Mouse (Mus musculus) cerebellum, postnatal 4 days (tissue): Measurements from ENCODE around the gene Cplx1.
"Not testable (repeated sequence)": the region's sequence is repeated elsewhere in the genome, so short reads cannot be mapped to it uniquely, and the experiment has no call there.

ENCODE experiments used
- DNase-seq, 2 experiments: peaks; one replicate each; pipeline ENCODE4 v3.0.0; 2022; ENCODE audit warnings: low spot score in 2 of 2, mixed read lengths in 1 of 2

Cplx1 gene

DNA sequence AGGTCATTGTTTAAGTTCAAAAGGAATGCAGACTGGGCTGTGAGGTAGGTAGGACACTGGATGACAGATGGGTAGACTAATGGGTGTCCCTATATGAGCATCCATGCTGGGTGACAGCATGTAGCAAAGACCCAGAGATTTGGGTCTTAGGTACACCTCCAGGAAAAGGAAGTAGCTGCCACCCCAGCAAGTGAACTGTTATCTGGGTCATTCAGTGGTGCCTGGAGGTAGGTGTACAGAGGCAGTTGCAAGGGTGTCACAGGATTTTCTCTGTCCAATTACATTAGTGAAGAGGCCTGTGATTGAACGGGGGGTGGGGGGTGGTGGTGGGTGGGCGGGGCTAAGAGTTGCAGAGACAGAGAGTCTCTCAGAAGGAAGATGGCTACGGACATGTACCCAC is 33.2 kb downstream of the Cplx1 start:
- no peak for DNase-seq

DNA sequence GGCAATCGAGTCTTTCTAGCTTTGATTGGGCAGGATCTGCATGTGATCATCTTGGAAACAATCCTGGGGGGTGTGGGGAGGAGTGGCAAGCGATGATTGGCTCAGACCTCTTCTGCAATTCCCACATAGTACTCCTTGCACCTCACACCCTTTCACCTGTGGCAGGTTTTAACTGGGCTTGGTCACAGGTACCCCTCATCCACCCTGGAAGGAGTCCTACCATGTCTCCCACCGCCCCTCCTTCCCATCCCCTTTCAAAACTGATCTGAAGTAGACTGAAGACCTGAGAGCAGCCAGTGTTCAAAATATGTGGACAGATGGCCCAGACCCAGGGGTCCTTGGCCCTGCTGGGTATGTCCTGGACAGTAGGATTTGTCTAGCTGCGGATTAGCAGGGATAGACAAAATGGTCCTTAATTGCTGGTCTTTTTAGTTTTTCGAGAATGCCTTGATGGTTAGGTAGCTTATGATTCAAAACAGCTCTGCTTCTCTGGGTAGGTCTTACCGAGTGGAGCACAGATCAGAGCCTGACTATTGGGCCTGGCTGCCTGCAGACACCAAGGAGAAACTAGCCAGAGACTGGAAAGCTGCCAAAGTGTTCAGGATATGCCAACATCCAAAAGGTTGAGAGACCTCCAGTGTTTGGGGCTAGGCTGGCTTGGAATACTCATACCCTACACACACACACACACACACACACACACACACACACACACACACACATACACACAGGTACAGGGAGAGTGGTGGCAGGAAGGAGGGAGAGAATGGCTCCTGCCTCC is 34.1 kb downstream of the Cplx1 start:
- peak in 1 of 2 experiments; percentile 60 for DNase-seq

DNA sequence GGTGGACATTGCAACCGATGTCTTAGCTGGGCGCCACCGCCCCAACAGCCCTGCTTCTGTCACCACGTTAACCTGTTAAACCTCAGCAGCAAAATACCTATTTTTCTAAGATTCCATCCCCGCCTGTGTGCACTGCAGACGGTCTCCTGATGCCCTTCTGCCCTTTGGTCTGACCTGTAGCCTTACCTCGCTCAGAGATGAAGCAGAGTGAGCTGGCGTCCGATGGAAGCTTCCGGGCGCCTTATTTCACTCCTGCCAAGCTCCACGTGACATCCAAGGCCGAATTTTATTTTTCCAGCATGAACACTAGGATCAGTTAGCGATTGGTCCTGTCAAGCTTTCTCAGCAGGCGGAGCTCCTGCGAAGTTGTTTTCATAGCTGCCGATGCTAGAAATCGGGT is 47.5 kb downstream of the Cplx1 start:
- no peak for DNase-seq

DNA sequence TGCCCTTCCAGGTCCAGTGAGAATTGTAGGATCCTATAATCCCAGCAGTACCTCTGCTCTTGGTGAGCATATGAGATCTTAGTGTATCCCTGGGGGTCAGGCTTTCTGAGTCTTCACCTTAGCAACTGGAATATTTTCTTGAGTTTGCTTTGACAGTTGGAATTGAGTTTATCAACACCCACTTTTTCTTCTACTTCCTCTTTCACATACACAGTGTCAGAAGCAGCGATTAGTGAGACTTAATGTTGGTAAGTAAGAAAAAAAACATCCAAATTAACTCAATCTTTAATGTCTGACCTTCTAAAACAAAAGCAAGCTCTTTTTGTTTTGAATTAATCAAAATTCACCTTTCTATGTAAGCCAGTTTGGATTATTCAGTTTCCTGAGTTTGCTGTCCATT is 48.3 kb downstream of the Cplx1 start:
- no peak for DNase-seq

DNA sequence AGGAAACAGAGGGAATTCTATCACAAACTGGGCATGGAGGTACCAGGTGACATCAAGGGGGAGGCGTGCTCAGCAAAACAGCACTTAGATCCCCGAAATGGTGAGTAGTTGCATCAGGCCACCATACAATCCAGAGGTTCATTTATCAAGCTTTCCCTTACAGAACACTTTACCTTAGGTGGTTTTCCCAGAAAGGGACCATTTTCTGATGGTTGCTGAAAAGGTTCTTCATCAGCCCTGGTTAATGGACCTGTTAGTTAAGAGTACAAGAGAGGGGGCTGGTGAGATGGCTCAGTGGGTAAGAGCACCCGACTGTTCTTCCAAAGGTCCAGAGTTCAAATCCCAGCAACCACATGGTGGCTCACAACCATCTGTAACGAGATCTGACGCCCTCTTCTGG is 63.7 kb downstream of the Cplx1 start:
- not testable (repeated sequence) for DNase-seq

DNA sequence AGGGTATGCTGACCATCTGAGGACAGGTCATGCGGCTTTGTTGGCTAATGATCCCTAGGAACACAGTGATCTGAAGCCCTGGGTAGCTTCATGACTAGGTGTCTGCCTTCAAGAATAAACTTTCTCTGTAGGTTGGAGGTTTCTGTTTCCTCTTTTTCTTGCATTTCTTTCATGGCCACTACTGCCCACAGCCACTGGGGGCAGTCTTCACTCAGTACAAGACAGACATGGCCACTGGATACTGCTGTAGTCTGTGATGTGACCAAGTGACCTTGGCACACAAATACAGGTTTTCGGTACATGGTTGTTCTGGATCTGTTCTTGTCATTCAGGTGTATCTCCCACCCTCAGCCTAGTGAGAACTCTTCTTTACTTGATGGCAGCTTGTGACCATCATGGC is 64.6 kb downstream of the Cplx1 start:
- DNase-seq, result peak in 1 of 2 experiments; percentile 29

DNA sequence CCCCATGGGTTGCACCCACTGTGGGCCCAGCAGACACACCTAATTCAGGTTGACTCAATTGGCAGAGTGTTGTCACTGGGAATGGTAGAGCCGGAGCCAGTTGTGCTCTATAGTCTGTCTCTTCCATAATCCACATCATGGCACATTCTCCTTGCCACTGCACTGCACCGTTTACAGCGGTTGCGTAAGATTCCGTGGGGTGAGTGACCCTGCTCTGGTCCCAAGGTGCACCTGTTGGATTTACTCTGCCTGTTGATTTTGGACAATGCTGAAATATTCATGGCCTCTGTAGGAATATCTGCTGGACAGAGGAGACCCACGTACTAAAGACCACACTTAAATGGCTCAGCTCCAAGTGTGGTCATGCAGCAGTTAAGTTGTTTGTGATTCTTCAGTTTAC is 66.8 kb downstream of the Cplx1 start:
- no peak for DNase-seq

DNA sequence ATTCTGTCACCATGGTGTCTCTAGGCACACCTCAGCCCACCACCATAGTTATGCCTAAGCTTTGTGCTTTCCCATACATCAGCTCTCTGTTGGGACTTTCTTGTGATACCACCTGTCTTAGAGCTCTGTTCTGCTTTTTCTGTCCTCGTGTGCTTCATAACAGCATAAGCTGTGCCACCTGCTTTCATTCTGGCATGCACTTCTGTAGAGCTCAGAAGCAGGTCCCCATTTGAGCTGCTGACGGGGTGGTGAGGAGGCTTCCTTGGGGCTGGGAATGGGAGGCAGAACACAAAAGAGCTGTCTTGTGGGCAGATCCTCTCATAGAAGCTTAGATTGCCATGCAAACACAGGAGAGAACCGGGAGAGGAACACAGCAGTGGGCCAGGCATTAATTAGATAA is 73.8 kb downstream of the Cplx1 start:
- DNase-seq, result no peak

DNA sequence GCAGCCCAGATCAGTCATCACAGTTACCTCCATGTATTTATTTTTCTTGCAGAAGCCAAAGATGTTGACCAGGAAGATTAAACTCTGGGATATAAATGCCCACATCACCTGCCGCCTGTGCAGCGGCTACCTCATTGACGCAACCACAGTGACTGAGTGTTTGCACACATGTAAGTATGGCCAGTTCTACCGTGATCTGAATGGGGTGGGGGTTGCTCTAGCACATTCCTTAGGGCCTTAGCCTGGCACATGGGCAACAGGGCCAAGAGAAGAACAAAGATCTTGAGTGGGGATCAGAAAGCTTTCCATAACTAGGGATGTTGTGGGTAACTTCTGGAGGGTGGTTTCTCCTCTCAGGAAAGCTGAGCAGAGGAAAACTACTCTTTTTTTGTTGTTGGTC is 76.1 kb downstream of the Cplx1 start:
- no peak for DNase-seq

DNA sequence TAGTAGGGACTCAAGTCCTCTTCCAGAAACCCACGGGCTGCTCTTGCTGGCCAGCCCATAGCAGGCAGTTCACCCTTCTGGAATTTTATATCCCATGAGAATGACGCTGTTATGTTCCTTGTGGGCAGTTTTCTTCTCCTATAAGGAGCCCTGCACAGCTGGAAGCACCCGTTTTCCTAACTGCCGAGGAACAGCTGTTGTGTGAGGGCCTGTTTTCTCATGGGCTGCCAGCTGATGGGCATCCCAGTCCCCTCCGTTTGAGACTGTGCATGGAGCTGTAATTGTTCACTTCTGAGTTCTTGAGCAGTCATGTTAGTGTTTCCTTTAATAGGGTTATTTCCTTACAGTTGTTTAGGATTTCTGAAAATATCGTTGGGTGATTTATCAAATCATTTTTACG is 80.2 kb downstream of the Cplx1 start:
- no peak for DNase-seq
